Mouse (Mus musculus) T-helper 17 cell (primary cell): ENCODE data around the gene Jup.
"Not testable (repeated sequence)": the region's sequence is repeated elsewhere in the genome, so short reads cannot be mapped to it uniquely, and the experiment has no call there.

Source experiments
- in situ Hi-C, 2 experiments: fragments of 300-600 bp; cut with MboI, MseI; formaldehyde crosslinking; loops; 1 replicate in 1 of 2; 2 replicates in 1 of 2; pipeline ENCODE4 v1.15.1; 2025; ENCODE audit warnings: high pct_unique_total_duplicates in 2 of 2

Gene Jup

DNA sequence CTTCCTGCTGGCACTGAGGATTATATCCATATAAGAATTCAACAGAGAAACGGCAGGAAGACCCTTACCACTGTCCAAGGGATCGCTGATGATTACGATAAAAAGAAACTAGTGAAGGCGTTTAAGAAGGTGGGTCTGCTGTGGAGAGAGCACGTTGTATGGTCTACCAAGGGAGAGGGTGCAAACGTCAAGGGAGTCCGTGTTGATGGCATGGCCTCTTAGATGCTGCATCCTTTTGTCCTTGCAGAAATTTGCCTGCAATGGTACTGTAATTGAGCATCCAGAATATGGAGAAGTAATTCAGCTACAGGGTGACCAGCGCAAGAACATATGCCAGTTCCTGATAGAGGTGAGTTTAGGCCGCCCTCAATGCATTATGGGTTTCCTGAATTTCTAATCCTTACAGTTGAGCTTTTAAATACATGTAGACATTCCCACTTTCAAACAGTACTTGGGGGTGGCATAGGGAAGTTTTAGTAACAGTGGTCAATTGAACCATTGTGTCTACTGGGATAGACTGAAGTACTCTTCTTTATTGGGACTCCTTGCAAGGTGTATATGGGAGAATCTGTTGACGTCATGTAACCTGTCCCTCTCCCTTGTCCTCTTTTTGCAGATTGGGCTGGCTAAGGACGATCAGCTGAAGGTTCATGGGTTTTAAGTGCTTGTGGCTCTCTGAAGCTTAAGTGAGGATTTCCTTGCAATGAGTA is 76.7 kb downstream of the Jup start:
- in situ Hi-C loops = not testable (repeated sequence)

DNA sequence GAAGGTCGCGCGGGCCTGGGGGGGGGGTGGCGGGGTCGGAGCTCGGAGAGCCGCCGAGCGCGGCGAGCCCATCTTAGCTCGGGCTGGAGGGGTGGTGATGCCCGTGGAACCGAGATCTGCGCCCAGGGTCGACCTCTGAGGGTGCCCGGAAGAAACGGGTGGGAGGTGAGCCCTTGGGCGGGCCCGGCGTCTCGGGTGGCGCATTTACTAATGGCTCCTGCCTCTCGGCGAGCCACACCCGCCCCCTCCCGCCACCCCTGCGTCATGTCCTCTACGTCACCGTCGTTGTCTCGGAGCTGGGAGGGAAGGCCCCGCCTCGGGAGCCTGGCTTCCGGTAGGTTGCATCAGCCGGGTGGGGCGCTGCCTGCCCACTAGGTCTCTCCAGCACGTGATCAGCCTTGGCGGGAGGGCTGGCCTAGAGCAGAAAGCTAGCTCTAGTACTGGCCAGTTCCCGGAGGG is 77.4 kb downstream of the Jup start:
- in situ Hi-C loops = no loop called here

DNA sequence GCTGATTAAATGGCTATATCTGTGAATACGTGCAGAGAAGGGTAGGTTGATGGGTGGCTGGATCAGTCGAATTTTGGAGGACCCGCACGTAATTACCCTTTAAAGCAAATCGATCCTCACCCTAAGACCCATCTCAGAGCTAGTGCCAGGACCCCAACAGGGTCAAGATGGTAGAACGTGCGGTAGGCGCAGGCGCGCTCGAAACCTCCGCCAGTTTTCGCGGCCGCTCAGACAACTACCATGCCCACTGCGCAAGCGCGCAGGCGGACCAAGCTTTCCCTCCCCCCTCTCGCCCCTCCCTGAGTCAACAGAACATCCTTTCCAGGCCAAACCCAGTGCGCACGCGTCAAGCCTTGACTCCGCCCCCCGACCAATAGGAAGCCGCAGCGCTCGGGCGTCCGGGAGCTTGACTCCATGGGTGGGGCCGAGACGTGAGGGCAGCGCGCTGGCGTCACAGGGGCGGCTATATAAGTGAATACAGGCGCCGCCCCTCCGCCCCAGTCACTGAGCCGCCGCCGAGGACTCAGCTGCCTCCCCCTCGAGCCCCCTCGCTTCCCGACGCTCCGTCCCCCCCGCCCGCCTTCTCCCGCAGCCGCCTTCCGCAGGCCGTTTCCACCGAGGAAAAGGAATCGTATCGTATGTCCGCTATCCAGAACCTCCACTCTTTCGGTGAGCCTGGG is 77.9 kb downstream of the Jup start, which contains the start of gene Eif1:
Gene Eif1 (plus strand): TSS at position 394 of the 680 bp plus-strand sequence.
- in situ Hi-C loops = loop anchor here in 1 of 2 experiments (10.0 kb wide), 1 partner anchor 1365 kb away; no protein-coding TSS in a partner anchor
